Mouse (Mus musculus): ENCODE results near the gene Stk17b. TPM values are rescaled to one million over a fixed set of nuclear protein-coding genes. Genes with fewer than 3 reads are reported as not detected.

The Stk17b gene
- polyA plus RNA-seq, 1 experiment from 2014 or later, result 4.9 TPM

Other genes starting within 250 kb of the Stk17b start
- gene Dnah7a, start 78.4 kb downstream of the Stk17b start, polyA plus RNA-seq (2015; fragmentation: Nextera tagmentation; extraction: Ambion mirVana), result 9.1 and 10.0 TPM in 2 replicates

All from hindbrain, embryonic 16.5 days (tissue).